Mouse (Mus musculus) c-Kit-negative CD71-positive TER-119-positive erythroid progenitor cells, embryonic 14.5 days (primary cell): Measurements from ENCODE around the gene Adamts4.

Experiments
- DNase-seq: peaks from one replicate; pipeline ENCODE4 v3.0.0-alpha.2; 2013; ENCODE audit warnings: low read depth, low spot score

Gene Adamts4

DNA sequence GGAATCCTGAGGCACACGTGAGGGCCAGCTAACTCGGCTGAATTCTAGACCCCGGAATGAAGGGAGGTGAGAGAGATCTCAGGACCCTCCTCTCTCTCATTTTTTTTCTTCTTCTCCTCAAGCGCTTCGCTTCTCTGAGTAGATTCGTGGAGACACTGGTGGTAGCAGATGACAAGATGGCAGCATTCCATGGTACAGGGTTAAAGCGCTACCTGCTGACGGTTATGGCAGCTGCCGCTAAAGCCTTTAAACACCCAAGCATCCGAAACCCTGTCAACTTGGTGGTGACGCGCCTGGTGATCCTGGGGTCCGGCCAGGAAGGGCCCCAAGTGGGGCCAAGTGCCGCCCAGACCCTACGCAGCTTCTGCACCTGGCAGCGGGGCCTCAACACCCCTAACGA, 2.2 kb downstream of the Adamts4 start:
- DNase-seq: no peak

DNA sequence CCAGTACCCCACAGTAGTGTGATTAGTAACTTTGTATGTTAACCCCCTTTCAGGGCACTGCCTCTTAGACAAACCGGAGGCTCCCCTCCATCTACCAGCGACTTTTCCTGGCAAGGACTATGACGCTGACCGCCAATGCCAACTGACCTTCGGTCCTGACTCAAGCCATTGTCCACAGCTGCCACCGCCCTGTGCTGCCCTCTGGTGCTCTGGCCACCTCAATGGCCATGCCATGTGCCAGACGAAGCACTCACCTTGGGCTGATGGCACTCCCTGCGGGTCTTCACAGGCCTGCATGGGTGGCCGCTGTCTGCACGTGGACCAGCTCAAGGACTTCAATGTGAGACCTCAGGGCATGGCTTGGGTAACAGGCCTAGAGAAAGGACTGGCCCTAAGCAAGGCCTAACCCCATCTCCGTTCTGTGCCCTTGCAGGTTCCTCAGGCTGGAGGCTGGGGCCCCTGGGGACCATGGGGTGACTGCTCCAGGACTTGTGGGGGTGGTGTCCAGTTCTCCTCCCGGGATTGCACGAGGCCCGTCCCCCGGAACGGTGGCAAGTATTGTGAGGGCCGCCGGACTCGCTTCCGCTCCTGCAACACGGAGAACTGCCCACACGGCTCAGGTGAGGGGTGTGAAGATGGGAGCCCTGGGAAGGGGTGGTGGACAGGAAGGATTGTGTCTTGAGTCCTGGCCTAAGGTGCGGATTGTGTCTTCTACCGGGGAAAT, 6.0 kb downstream of the Adamts4 start:
- DNase-seq: no peak

DNA sequence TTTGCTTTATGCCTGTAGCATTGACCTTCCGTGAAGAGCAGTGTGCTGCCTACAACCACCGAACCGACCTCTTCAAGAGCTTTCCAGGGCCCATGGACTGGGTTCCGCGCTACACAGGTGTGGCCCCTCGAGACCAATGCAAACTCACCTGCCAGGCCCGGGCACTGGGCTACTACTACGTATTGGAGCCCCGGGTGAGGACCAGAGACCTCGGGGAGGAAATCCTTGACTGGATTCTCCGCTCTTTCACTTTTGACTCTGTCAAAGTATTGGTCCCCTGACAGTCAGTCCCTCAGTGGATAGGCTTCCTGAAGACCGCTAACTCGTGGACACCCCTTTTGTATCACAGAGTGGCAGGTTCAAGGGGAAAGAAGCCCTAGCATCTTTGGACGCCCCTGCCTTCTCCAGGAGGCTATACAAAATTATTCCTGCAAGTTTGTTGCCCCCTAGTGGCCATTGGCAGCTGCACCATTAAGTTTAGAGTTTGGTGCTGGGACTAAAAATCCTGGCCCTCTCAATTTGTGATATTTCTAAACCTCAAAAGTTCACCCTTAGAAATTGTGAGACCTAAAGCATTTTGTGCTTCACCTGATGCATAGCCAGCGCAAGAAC, 6.8 kb downstream of the Adamts4 start:
- DNase-seq: peak; percentile 60

DNA sequence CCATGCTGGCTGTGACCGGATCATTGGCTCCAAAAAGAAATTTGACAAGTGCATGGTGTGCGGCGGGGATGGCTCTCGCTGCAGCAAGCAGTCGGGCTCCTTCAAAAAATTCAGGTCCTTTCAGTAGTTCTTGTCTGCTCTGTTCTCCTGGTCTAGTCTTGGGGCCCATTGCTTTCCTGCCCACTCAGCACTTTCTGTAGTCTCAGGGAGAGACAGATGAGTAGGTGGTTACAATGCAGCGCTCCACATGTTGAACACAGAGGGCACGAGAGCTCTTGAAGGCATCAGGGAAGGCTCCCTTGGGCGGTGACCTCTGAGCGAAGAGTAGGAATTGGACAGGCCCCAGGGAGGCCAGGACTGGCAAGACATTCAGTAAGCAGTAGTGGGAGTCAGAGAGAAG, 7.6 kb downstream of the Adamts4 start:
- DNase-seq: no peak

DNA sequence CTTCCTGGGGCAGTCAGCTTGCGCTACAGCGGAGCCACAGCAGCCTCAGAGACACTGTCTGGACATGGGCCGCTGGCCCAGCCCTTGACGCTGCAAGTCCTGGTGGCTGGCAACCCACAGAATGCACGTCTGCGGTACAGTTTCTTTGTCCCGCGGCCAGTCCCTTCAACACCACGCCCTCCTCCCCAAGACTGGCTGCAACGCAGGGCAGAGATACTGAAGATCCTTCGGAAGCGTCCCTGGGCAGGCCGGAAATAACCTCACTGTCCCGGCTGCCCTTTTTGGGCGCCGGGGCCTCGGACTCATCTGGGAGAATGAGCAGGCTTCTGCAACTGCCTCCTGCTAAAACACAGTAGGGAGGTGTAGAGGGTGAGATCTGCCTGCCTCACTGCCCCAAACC, 8.7 kb downstream of the Adamts4 start:
- no peak for DNase-seq

DNA sequence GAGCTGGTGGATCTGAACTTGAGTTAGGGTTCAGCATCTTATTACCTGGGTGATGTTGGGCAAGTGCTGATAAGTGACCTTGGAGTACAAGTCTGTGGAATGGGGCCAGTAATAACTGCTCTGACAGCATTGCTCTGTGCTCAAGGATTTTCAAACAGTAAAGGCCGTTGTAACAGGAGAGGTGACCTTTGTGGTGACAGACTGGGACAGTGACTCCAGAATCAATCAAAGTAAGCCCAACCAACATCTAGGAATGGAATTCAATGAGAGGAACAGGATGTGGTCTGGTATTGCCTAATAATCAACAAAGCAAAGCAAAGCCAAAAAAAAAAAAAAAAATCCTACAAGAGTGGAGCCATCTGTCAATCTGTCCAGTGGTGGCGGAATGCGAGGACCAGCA, 10.1 kb downstream of the Adamts4 start:
- no peak for DNase-seq

DNA sequence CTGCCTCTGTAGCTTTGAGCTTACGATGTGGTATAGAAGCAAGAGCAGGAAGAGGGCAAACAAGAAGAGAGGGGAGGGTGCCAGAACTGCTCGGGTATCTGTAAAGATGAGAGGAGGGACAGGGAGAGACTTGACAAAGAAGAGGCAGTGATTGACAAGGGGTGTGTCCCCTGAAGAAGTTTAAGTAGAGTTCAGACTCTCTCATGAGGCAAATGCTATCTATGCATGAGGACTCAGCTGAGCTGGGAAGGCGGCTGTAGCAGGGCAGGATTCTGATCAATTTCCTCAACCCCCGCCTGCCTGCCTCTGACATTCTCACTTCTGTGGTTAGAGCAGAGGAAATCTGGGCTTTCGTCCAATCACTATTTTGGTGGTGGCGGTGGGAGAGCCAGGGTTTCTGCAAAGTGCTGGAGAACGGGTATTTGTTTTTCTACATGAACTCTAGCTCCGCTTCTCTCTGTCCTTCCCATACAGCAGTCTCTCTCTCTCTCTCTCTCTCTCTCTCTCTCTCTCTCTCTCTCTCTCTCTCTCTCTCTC, 12.4 kb downstream of the Adamts4 start:
- no peak for DNase-seq

DNA sequence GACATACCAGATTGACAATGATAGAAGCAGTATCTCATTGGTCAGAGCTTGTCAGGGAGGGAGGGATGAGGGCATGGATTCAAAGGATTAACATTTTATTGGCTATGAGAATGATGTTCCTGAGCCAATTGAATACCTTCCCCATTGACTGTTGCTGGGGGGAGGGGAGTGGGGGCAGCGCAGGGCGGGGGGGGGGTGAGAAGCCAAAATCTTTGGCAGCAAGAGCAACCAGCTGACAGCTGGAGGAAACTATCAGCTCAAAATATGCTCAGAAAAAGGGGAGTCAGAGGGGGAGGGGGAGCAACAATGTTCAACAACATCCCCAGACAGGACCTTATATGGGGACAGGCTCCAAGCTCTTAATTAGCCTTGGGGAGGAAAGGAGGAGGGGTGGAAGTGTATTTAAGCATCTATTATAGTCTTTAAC, 13.0 kb downstream of the Adamts4 start:
- DNase-seq: no peak

DNA sequence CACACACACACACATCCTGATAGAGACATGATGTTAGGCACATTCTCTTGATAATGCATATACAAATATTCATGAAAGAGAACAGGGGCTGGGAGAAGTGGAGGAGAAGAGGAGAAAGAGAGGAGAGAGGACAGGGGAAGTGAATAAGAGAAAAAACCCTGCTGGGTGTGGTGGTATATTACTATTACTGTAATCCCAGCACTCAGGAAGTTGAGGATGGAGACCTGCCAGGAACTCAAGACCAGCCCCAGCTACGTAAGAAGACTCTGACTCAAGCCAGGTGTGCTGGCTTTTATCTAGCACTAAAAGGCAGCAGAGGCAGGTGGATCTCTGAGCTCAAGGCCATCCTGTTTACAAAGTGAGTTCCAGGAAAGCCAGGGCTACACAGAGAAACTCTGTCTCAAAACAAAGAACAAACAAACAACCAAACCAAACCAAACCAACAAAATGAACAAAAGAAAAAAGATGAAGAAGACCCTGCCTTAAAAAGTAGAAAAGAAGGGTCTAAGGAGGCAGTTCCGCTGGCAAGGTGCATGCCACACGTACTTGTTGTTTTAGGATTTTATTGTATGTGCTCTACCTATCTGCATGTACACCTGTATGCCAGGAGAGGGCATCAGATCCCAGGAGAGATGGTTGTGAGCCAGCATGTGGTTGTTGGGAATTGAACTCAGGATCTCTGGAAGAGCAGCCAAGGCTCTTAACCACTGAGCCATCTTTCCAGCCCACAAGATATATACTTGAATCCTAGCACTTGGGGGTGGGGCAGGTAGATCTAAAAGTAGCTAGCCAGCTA, 13.6 kb downstream of the Adamts4 start:
- no peak for DNase-seq

DNA sequence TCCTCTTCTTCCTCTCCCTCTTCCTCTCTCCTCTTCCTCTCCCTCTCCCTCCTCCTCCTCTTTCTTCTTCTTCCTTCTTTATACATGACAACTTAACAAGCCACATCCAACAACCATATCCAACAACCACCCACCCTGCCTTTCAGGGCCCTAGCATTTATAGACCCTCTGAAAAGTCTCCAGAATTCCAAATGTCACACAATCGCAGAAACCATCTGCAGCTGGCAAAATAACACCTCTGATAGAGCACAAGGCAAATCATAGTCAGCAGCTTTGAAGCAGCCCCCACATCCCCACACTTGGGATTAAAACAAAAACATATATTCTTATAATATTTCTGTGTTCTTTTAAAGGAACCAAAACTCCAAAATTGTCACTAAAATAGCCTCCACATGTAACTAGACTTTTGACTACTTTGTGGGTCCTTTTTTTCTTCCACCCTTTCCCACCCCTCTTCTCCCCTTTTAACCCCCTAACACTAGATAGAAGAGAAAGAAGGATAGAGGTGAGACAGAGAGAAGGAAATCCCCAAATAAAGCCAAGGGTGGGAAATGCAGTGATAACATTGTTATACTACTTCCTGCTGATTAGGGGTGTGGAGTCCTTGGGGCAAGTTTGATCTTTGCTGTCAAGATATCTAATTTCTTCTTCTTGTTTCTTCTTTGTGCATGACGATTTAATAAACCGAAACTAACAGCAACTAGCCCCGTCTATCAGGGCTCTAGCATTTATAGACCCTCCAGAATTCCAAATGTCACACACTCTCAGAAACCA, 15.9 kb downstream of the Adamts4 start:
- no peak for DNase-seq

DNA sequence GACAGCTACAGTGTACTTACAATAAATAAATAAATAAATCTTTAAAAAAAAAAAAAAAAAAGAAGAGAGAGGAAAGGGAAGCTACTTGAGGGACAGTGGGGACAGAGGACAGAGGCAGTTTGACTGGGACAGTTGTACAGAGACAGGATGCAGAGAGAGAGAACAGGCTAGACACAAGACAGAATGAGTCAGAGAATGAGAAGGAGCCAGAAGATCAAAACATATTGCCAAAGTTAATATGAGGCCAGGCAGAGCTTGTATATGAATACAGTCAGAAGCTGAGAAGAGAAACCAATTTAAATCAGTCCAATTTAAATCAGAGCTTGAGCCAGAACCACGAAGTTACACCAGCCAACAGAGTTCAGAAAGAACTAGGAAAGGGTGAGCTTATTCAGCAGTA, 18.1 kb downstream of the Adamts4 start:
- DNase-seq: no peak

DNA sequence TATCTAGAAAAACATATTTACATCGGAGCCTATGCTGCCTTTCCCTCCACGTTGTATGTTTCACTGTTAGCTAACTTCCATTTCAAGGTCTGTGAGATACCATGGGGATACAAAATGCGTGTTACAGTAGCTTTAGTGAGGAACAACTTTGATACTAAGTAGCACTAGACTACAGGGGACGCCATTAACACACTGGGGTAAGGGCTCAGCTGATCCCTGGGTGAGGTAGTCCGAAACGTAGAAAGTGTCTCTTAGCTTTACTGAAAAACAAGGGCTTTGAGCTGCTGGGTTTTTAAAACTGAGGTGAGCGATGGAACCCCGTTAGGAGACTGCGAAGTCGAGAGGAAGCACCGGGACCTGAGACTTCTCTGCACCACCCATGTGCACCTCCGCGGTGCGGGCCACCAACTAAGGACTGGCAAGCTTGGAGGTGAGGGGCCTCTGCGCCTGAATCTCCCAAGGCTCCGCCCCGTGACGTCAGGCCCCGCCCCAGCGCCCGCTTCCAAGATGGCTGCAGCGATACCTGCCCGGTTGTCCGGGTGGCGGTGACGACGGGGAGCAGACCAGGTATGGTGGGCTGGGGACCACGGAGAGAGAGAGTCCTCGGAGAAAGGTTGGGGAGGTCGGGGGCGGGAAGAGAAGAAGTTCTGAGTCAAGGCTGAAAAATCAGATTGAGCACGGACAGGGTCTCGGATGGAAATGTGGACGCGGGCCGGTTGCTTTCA, 19.8 kb downstream of the Adamts4 start, which contains the start of gene B4galt3:
B4galt3 (plus strand) TSS at position 481 of the 725 bp plus-strand sequence.
- peak; percentile 85 for DNase-seq

DNA sequence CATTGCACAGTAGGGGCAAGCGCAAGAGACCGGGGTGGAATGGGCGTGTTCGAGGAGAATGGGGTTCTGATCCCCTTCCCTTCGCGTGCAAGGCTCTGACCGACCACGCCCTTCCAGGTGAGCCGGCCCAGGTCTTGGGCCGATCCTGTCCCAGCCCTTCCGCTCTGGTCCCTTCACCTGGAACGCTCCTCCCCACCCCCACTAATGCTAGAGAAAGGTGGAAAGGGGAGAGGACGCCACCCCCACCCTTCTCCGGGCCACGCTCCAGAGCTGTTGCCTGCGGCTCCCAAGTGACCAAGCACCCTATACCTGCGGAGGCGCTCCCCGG, 20.3 kb downstream of the Adamts4 start:
- DNase-seq: no peak

DNA sequence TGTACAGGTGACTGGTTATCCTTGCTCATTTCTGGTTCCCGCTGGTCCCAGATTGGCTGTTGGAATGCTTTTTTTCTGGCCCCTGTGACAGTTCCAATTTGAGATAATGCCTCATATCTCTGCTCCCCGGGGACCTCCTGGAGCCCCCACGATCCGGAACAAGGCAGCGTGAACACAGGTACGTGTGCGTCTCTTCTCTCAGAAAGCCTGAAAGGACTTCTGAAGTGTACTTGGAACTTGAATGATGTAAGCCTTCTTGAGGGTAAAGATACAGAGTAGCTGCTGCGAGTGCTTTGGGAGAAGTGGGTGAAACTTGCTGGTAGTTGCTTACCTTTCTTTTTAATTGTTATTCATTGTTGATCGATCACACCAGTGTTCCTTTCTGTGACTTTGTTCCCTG, 21.0 kb downstream of the Adamts4 start:
- no peak for DNase-seq

DNA sequence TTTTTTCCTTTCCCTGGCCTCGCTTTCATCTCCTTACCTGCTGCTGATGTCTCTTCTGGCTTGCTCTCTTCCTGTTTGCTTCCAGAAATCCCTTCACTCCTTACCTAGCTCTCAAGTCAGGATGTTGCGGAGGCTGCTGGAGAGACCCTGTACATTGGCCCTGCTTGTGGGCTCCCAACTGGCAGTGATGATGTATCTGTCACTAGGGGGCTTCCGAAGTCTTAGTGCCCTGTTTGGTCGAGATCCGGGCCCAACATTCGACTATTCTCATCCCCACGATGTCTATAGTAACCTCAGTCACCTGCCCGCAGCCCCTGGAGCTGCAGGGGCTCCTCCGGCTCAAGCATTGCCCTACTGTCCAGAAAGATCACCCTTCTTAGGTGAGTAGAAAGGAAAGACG, 21.4 kb downstream of the Adamts4 start:
- DNase-seq: no peak

DNA sequence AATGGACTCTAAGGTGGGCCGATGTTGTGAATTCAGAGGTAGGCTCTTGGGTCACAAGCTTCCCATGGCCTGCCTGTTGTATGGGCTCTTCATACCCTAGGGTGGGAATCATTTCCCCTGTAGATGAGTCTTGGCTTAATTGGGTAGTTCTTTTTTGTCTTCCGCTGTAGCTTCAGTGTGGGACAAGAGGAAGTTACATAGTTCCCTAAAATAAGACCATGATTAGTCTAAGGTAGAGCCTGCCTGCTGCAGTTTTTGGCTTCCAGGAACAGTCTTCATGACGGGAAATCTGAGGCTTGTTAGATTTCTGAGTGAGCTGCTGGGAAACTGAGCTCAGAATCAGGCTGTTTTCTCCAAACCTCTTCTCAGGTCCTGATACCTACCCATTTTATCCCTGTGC, 21.9 kb downstream of the Adamts4 start:
- DNase-seq: no peak

DNA sequence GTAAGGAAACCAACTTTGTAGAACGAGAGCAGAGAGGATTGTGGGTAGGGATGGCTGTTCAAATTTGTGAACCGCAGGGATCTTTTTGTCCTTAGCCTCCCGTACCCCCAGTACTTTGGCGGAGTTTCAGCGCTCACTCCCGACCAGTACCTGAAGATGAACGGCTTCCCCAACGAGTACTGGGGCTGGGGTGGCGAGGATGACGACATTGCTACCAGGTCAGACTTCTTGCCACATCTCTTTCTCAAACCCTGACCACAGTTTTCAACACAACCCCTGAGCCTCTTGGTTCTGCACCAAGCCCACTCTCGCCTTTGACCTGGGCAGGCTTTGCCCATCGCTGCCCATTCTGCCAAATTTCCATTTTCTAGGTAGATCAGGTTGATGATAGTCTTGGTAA, 23.9 kb downstream of the Adamts4 start:
- no peak for DNase-seq

DNA sequence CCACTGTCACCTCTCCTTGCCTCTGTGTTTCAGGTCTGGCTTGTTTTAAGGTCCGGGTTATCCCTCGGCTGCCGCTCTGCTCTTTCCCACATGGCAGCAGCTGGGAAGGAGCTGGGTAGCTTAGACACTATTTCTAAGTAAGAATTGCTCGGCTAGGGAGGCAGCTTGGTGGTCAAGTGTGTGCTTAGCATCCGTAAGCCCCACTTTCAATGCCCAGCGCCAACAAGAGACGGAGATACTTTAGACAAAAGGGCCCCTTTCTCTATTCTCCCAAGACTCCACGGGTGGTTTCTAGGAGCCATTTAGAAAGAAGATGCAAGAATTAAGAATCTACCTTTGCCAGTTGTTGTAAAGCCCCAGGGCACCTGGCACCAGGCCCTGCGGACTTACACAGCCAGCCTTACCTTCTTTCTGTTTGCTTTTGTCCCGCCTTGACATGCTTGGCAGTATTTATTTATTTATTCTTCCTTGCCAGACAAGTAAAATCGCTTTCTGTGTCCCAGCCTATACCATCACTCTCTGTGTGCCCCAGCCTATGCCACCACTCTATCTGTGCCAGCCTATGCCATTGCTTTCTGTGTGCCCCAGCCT, 25.0 kb downstream of the Adamts4 start:
- no peak for DNase-seq

DNA sequence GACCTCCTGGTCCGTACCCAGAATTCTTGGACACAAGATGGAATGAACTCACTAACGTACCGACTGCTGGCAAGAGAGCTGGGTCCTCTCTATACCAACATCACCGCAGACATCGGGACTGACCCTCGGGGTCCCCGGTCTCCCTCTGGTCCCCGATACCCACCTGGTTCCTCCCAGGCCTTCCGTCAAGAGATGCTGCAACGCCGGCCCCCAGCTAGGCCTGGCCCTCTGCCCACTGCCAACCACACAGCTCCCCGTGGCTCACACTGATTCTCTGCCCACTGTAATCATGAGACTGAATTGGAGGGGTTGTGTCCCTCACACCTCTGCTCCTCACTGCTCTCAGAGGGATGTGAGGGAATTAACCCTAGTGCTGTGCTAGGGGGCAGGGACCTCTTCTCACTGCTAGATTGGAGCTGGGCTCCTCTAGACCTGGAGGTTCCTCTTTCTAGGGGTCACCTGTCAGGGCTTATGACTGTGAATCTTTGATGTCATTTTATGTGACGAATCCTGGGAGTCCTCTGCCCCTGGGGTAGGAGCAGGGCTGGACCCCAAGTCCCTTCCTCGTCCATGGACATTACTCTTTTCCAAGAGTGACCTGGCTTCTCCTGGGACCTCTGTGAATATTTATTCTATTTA, 26.0 kb downstream of the Adamts4 start:
- DNase-seq: no peak

DNA sequence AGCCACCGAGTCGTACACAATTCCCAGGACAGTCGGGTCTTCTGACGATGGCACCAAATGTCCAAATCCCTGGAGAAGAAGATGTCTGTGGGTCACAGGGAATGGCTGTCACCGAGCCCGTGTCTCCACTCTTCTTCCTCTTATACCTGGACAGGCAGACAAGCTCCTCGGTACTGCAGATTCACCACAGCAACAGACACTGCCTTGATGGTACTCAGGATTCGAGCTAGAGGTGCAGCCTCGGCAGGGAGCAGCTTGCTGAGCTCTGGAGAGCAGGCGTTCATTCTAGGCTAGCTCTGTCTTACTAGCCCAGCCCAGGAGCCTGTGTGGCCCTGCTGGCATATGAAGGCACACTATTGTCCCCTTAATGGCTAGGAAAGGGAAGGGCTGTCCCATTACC, 27.5 kb downstream of the Adamts4 start:
- DNase-seq: no peak
